Mouse (Mus musculus) liver, embryonic 14.5 days (tissue): ENCODE measurements around the gene Arl15. TPM values are rescaled to one million over a fixed set of nuclear protein-coding genes. Genes with fewer than 3 reads are reported as not detected.

Experiments
- ATAC-seq: fragments of 200-750 bp; cut with Nextera tagmentation; 2 replicates; pipeline ENCODE4 v1.8.0; 2017; ENCODE audit warnings: moderate number of reproducible peaks, mild to moderate bottlenecking, moderate library complexity; ENCODE audit not compliant: insufficient read depth
- DNase-seq, 3 experiments: peaks; one replicate each; pipeline ENCODE4 v3.0.0-alpha.2; 2012 to 2013; ENCODE audit warnings: low read depth in 3 of 3, low spot score in 3 of 3
- H3K27ac ChIP-seq: fragments of 300-500 bp; sonication (generic); 2 replicates; pipeline ENCODE4 v1.5.1; 2014; ENCODE audit warnings: moderate library complexity, mild to moderate bottlenecking, control low read depth, inconsistent platforms
- H3K27me3 ChIP-seq: fragments of 300-500 bp; sonication (generic); 2 replicates; pipeline ENCODE4 v1.6.1; 2014; ENCODE audit warnings: mild to moderate bottlenecking, low read length, moderate library complexity; ENCODE audit not compliant: control insufficient read depth, insufficient read depth
- H3K36me3 ChIP-seq: fragments of 300-500 bp; sonication (generic); replicated peaks from 2 replicates; pipeline ENCODE4 v1.6.1; 2014; ENCODE audit warnings: low read depth; ENCODE audit not compliant: control insufficient read depth, insufficient read depth
- H3K4me1 ChIP-seq, 2 experiments: fragments of 200-500 bp in 1 of 2; fragments of 300-500 bp in 1 of 2; sonication (generic) in 1 of 2; replicated peaks; 2 replicates each; pipeline ENCODE4 v1.6.1; 2012 to 2014; ENCODE audit warnings: antibody characterized with exemption in 1 of 2, inconsistent platforms in 1 of 2, low read length in 1 of 2; ENCODE audit not compliant: control insufficient read depth in 2 of 2, insufficient read depth in 2 of 2
- H3K4me2 ChIP-seq: fragments of 300-500 bp; sonication (generic); 2 replicates; pipeline ENCODE4 v1.6.1; 2014; ENCODE audit warnings: low read depth, mild to moderate bottlenecking, control low read depth, moderate library complexity
- H3K4me3 ChIP-seq, 2 experiments: fragments of 200-500 bp in 1 of 2; fragments of 300-500 bp in 1 of 2; sonication (generic) in 1 of 2; 2 replicates each; pipeline ENCODE4 v1.5.1; 2012 to 2014; ENCODE audit warnings: low read depth in 2 of 2, low read length in 2 of 2, mild to moderate bottlenecking in 2 of 2, control low read depth in 1 of 2, inconsistent platforms in 1 of 2, moderate library complexity in 1 of 2; ENCODE audit not compliant: insufficient read depth in 1 of 2
- H3K9ac ChIP-seq: fragments of 300-500 bp; sonication (generic); replicated peaks from 2 replicates; pipeline ENCODE4 v1.6.1; 2014; ENCODE audit warnings: mild to moderate bottlenecking, control low read depth, moderate library complexity
- H3K9me3 ChIP-seq: fragments of 300-500 bp; sonication (generic); 2 replicates; pipeline ENCODE4 v1.6.1; 2016; ENCODE audit warnings: low read length, mixed read lengths; ENCODE audit not compliant: control insufficient read depth
- CTCF ChIP-seq: IDR thresholded peaks from 2 replicates; pipeline ENCODE4 v1.5.1; 2016; ENCODE audit warnings: antibody characterized with exemption, low read depth, control low read depth
- EP300 ChIP-seq: IDR thresholded peaks from 2 replicates; pipeline ENCODE4 v1.6.1; 2016; ENCODE audit warnings: antibody characterized with exemption, low read depth
- WGBS: fragments of 180-500 bp; shearing (Covaris S2); extraction: QIAGEN DNeasy Blood & Tissue Kit; methylation state at CpG from one replicate; pipeline ENCODE4 v1.1.7; 2014; ENCODE audit not compliant: insufficient replicate concordance; 5-methylcytosine and 5-hydroxymethylcytosine counted together
- polyA plus RNA-seq, 2 experiments: library from polyadenylated mRNA; depleted of rRNA in 1 of 2; stranded (reverse) in 1 of 2; unstranded in 1 of 2; fragments of >200 nt; fragmentation: Nextera tagmentation in 1 of 2; extraction: Ambion mirVana in 1 of 2; gene quantifications; 2 replicates each; pipeline versions ENCODE4 v1.2.1 to v1.2.3; 2012 to 2014

The Arl15 gene
- polyA plus RNA-seq, 2 experiments = 2.0 to 2.6 TPM

DNA sequence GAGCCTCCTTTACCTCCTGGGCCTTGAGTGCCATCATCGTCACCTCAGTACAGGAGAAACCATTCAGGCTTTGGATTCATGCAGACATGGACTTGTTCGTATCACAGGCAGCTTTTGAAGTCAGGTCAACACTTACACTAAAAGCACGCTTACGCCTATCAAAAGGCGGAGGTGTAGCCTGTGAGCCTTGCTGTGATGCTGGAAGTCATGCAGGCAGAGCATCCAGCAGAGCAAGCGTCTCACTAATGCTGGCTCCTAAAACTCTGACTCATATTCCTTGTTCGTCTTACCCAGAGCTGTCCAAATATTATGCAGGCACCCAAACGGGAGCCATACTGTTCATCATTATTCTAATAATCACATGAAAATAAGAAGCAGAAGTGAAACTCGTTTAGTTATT, 215.5 kb downstream of the Arl15 start:
- Histone ChIP-seq H3K4me2 (no peak overlapping the region), H3K9me3 (no peaks in the 10 kb centered on the region), H3K27me3 (no peaks in the 10 kb centered on the region), H3K4me1 (no peaks in the 10 kb centered on the region), H3K36me3 (no peaks in the 10 kb centered on the region), H3K27ac (no peak overlapping the region), H3K4me3 (no peak overlapping the region), H3K9ac (no peak overlapping the region)
- TF ChIP-seq CTCF (no peak), EP300 (no peak)
- ATAC-seq = no peak
- 80% methylated on average over 9 of the region's 9 CpGs for WGBS
- no peak for DNase-seq

GRCm38 (mm10) chr13:114010521-114010920, 216.2 kb downstream of the Arl15 start:
- DNase-seq (no peak), ATAC-seq (no peak)
- H3K27me3 ChIP-seq = no peaks in the 10 kb centered on the region
- no peaks in the 10 kb centered on the region for H3K4me1 ChIP-seq
- H3K4me2 ChIP-seq = no peak overlapping the region
- H3K9me3 ChIP-seq = no peaks in the 10 kb centered on the region
- H3K36me3 ChIP-seq = no peaks in the 10 kb centered on the region
- no peak overlapping the region for H3K9ac ChIP-seq
- no peak overlapping the region for H3K4me3 ChIP-seq
- WGBS = 81% methylated on average over 9 of the region's 9 CpGs
- TF ChIP-seq CTCF = no peak
- no peak for TF ChIP-seq EP300
- H3K27ac ChIP-seq = no peak overlapping the region

DNA sequence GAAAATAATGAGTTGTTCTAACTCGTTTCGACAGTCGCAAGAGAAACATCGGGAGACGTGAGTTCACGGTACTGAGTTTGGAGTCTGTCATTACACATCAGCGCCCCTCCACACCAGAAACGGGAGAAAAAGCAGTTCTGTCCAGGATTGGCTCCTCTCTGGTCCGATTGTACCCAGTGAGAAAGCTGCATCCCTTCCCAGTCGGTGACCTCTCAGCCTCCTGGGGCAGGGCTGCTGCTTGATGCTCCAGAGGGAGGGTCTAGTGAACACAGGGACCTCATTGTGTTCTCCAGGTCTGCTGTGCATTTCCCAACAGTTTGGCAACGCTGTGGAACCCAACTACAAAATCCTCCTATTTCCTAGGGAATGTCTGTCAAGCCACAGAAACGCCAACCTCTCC, 216.7 kb downstream of the Arl15 start:
- Histone ChIP-seq H3K27ac (no peak overlapping the region), H3K9me3 (no peaks in the 10 kb centered on the region), H3K9ac (no peak overlapping the region), H3K4me3 (no peak overlapping the region), H3K27me3 (no peaks in the 10 kb centered on the region), H3K4me1 (no peaks in the 10 kb centered on the region), H3K4me2 (no peak overlapping the region), H3K36me3 (no peaks in the 10 kb centered on the region)
- WGBS = 79% methylated on average over 12 of the region's 12 CpGs
- no peak for DNase-seq
- TF ChIP-seq CTCF = no peak
- TF ChIP-seq EP300 = no peak
- ATAC-seq = no peak

DNA sequence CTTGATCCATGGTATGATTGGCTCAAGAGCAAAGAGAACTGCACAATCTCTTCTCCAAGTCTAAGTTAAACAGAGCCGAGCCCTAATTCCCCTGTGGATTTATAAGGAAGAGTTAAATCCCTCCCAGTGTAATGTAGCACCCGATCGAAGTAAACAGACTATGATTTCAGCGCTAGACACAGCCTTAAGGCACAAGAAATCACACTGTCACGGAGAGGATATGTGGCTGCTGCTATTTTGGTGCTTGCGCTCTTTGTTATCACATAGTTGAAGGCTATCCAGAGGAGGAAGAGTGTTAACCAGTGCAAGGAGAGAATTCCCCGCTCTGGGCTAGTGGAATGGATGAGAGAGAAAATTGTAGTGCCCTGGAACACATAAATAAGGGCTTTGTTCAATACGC, 223.6 kb downstream of the Arl15 start:
- ATAC-seq = no peak
- H3K4me1 ChIP-seq = no peaks in the 10 kb centered on the region
- H3K27ac ChIP-seq = no peak overlapping the region

GRCm38 (mm10) chr13:114023541-114023940, 229.2 kb downstream of the Arl15 start:
- WGBS = 81% methylated on average over 7 of the region's 7 CpGs
- no peak for ATAC-seq
- no peak for DNase-seq
- H3K27ac ChIP-seq = no peak overlapping the region
- TF ChIP-seq CTCF (no peak), EP300 (no peak)
- H3K4me1 ChIP-seq = no peaks in the 10 kb centered on the region
- H3K9ac ChIP-seq = no peak overlapping the region
- H3K9me3 ChIP-seq = no peaks in the 10 kb centered on the region
- H3K36me3 ChIP-seq = no peaks in the 10 kb centered on the region
- H3K4me2 ChIP-seq = no peak overlapping the region
- H3K27me3 ChIP-seq = no peaks in the 10 kb centered on the region
- no peak overlapping the region for H3K4me3 ChIP-seq

More for the DNA sequence above, 223.6 kb downstream of the Arl15 start:
- H3K4me2 ChIP-seq = no peak overlapping the region
- no peak for DNase-seq
- H3K4me3 ChIP-seq = no peak overlapping the region
- H3K9me3 ChIP-seq = no peaks in the 10 kb centered on the region
- 79% methylated on average over 8 of the region's 8 CpGs for WGBS
- no peak for TF ChIP-seq CTCF
- no peak for TF ChIP-seq EP300
- no peaks in the 10 kb centered on the region for H3K27me3 ChIP-seq
- no peak overlapping the region for H3K9ac ChIP-seq
- H3K36me3 ChIP-seq = no peaks in the 10 kb centered on the region
